Mouse (Mus musculus): Measurements from ENCODE around the gene Lrrk1. TPM values are rescaled to one million over a fixed set of nuclear protein-coding genes. Genes with fewer than 3 reads are reported as not detected.
A peak's percentile ranks its signal among the peaks of the same experiment; 100 is the strongest.

Gene Lrrk1
- polyA plus RNA-seq, 1 experiment from 2014 or later = 26.0 TPM

DNA sequence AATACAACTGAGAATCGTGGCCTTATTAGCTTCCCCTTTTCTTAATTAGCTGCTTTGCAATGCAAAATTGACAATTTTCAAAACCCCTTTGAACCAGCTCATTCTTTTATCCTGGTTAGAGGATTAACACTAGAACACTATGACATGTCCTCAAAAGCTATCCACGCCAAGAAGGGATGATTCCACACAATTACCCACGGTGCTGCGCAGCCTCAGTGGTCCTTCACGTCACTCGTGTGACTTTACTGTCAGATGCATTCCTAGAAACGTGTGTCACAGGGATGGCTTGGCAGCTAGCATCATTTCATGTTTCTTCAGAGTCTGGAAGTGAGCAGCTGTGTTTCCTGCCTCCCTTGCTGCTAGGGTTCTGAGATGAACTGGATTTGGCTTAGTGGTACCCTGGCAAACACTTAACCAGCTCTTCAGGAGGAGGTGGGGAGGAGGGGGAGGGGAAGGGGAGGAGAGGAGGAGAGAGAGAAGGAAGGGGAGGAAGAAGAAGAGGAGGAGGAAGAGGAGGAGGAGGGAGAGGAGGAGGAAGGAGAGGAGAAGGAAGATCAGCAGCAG, 170.5 kb downstream of the Lrrk1 start:
- H3K36me3 ChIP-seq = no peaks in the 10 kb centered on the region
- no peaks in the 10 kb centered on the region for H3K27me3 ChIP-seq
- no peaks in the 10 kb centered on the region for H3K9me3 ChIP-seq
- H3K4me1 ChIP-seq = peaks cover 24% of the 10 kb centered on the region
- peak overlapping the region; percentile 93 for H3K27ac ChIP-seq
- H3K9ac ChIP-seq = no peak overlapping the region
- H3K4me2 ChIP-seq = no peak overlapping the region
- no peak overlapping the region for H3K4me3 ChIP-seq
- ATAC-seq (ENCODE audit: borderline replicate concordance, extremely low read depth, low FRiP score, low TSS enrichment) = no peak
- WGBS = 73% methylated on average over 7 of the region's 7 CpGs

DNA sequence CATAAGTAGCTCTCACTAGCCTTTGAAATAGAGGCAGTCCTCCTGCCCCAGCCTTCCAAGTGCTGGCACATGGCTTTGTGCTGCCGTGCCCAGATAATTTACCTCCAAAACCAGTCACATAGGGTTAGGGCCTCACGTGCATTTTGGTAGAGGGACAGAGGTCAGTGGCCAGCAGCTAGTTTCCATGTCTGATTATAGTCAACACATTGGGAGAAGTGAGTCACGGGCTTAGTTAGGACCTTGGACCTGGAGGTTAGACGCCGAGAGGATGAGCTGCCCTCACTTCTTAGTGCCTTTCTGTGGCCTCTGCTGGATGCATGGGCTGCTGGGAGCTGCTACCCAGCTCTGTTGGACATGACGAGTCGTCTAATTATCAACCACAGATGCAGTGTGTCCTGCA, 171.1 kb downstream of the Lrrk1 start:
- ATAC-seq (ENCODE audit: borderline replicate concordance, extremely low read depth, low FRiP score, low TSS enrichment) = no peak
- Histone ChIP-seq H3K4me1 (peaks cover 22% of the 10 kb centered on the region), H3K27ac (no peak overlapping the region), H3K27me3 (no peaks in the 10 kb centered on the region), H3K9me3 (no peaks in the 10 kb centered on the region), H3K9ac (no peak overlapping the region), H3K4me3 (no peak overlapping the region), H3K36me3 (no peaks in the 10 kb centered on the region), H3K4me2 (no peak overlapping the region)
- 81% methylated on average over 7 of the region's 7 CpGs for WGBS

DNA sequence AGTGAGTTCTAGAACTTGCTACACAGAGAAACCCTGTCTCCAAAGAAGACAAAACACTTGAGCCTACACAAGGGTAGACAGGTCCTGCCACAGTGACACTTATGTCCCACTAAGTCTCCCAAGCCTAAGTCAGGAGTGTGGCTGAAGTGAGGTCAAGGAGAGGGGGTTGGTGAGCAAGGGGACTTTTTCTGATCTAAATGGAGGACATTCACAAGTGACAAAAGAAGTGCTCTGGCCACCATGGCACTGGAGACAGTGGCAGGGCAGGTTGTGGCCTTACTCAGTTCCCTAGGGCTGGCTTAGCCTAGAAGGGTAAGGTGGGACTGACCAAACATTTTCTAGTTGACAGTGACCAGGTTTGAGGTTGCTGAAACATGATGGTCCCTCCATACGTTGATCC, 172.2 kb downstream of the Lrrk1 start:
- no peak overlapping the region for H3K4me3 ChIP-seq
- no peaks in the 10 kb centered on the region for H3K27me3 ChIP-seq
- no peak overlapping the region for H3K4me2 ChIP-seq
- ATAC-seq (ENCODE audit: borderline replicate concordance, extremely low read depth, low FRiP score, low TSS enrichment) = no peak
- H3K9me3 ChIP-seq = no peaks in the 10 kb centered on the region
- WGBS = 86% methylated on average over 1 of the region's 1 CpGs
- no peak overlapping the region for H3K9ac ChIP-seq
- H3K36me3 ChIP-seq = no peaks in the 10 kb centered on the region
- H3K27ac ChIP-seq = no peak overlapping the region
- peaks cover 22% of the 10 kb centered on the region for H3K4me1 ChIP-seq

DNA sequence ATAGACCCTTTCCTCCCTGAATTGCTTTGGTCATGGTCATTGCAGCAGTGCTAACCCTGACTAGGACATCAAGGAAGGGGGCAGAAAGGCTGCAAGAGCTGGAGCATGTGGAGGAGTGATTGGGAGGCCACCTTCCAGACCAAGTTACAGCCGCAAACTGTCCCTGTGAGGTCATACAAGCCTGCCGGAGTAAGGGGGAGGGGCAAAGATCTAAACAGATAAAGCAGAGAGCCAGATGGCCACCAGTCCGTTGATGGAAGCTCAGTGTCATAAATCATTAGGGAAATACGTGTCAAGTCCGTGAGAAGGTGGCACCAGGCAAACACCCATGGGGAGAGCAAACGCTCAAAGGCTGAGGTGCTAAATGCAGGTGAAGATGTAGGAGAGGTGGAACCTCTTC, 173.7 kb downstream of the Lrrk1 start:
- H3K9me3 ChIP-seq = no peaks in the 10 kb centered on the region
- H3K27ac ChIP-seq = no peak overlapping the region
- peaks cover 22% of the 10 kb centered on the region for H3K4me1 ChIP-seq
- ATAC-seq (ENCODE audit: borderline replicate concordance, extremely low read depth, low FRiP score, low TSS enrichment) = no peak
- H3K4me3 ChIP-seq = no peak overlapping the region
- WGBS = 47% methylated on average over 6 of the region's 6 CpGs
- no peaks in the 10 kb centered on the region for H3K36me3 ChIP-seq
- H3K27me3 ChIP-seq = no peaks in the 10 kb centered on the region
- no peak overlapping the region for H3K9ac ChIP-seq
- no peak overlapping the region for H3K4me2 ChIP-seq

DNA sequence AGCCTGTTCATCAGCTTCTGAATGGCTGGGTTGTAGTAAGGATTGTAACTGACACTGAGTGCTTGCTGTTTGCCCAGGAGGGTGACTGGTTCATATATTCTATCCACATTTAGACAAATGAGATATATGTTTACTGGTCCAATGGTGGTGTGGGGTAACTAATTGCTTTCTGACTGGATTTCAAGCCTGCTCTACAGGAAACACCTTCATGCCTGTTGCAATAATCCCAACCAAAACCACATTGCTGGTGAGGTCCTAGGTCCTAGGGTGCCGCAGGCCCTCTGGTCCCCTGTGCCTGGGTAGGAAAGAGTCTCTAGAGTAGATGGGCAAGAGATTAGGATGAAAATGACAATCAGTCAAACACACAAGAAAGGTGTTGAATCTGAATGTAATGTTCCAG, 175.3 kb downstream of the Lrrk1 start:
- no peak overlapping the region for H3K4me2 ChIP-seq
- peaks cover 8% of the 10 kb centered on the region for H3K4me1 ChIP-seq
- no peak overlapping the region for H3K9ac ChIP-seq
- no peak overlapping the region for H3K27ac ChIP-seq
- no peak for ATAC-seq (ENCODE audit: borderline replicate concordance, extremely low read depth, low FRiP score, low TSS enrichment)
- WGBS = 92% methylated on average over 1 of the region's 1 CpGs
- no peaks in the 10 kb centered on the region for H3K9me3 ChIP-seq
- no peaks in the 10 kb centered on the region for H3K27me3 ChIP-seq
- no peak overlapping the region for H3K4me3 ChIP-seq
- H3K36me3 ChIP-seq = no peaks in the 10 kb centered on the region

DNA sequence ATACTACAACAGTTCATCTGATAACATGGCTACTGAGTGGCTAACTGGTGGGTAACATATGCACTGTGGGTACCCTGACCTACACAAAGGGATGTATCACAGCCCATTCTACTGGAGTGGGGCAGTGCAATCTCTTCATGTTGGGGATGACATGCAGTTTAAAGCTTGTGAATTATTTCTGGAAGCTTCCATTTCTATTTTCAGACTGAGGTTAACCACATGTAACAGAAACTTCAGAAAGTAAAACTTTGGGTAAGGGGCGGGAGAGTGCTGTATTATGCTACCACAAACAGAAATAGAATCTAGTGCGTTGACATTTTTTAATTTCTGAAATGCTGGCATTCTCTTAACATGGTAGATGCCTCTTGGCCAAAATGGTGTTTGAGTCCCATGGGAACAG, 178.2 kb downstream of the Lrrk1 start:
- WGBS = 83% methylated on average over 2 of the region's 2 CpGs
- no peak overlapping the region for H3K4me2 ChIP-seq
- no peak for ATAC-seq (ENCODE audit: borderline replicate concordance, extremely low read depth, low FRiP score, low TSS enrichment)
- H3K4me1 ChIP-seq = no peaks in the 10 kb centered on the region
- H3K36me3 ChIP-seq = no peaks in the 10 kb centered on the region
- no peaks in the 10 kb centered on the region for H3K27me3 ChIP-seq
- H3K9me3 ChIP-seq = no peaks in the 10 kb centered on the region; the same call in 1 of the 2 replicates
- no peak overlapping the region for H3K27ac ChIP-seq
- H3K9ac ChIP-seq = no peak overlapping the region
- no peak overlapping the region for H3K4me3 ChIP-seq

DNA sequence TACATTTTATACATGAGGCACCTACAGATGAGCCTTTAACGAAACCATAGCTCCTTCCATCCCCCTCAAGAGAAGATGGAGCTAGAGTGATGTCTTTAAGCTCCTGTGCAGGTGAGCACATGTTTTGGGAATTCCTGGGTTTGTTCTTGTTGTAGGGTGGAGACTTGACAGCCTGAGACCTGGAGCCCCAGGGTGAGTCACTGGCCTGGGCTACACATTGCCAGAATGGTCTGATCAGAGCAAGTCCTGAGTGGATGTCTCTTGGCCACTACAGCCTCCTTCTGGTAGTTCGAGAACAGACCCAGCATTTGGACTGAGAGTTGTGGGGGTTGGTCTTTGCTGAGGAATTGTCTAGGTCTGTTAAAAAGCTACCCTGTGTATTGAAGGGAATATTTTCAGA, 186.5 kb downstream of the Lrrk1 start:
- 81% methylated on average over 2 of the region's 2 CpGs for WGBS
- no peak for ATAC-seq (ENCODE audit: borderline replicate concordance, extremely low read depth, low FRiP score, low TSS enrichment)

DNA sequence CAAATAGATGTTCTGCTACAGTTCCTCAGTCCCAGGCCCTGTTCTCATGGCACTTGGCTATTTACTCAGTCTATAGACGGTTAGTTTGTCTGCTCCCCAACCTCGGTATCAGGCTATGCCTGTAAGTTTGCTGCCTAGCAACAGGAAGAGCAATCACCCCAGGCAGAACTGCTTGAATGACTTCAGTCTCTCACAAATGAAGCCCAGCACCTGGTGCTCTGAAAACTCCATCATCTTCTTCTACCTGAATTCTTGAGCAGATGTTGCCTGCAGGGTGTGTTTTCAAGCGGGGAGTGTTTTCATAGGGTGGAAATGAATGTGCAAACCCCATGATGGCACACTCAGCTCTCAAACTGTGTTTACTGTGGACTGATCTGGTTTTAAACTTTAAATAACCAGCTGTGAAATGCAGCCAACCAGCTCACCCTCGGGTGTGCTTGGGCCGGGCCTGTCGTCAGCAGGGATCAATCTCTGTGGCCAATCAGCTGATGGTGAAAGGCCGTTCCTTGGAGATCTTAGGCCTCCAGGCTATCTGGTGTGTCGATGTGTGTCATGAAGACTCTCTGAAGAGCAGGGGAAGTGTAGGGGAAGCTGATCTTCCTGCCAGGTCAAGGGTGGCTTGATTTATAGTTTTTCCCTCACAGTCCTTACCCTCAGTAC, 187.2 kb downstream of the Lrrk1 start:
- no peak overlapping the region for H3K27ac ChIP-seq
- H3K36me3 ChIP-seq = no peaks in the 10 kb centered on the region
- no peaks in the 10 kb centered on the region; the same call in 1 of the 2 replicates for H3K9me3 ChIP-seq
- H3K27me3 ChIP-seq = no peaks in the 10 kb centered on the region; the same call in 1 of the 2 replicates
- H3K4me3 ChIP-seq = no peak overlapping the region
- no peak for ATAC-seq (ENCODE audit: borderline replicate concordance, extremely low read depth, low FRiP score, low TSS enrichment)
- H3K4me1 ChIP-seq = peaks cover 32% of the 10 kb centered on the region
- WGBS = 27% methylated on average over 8 of the region's 8 CpGs
- no peak overlapping the region for H3K4me2 ChIP-seq
- H3K9ac ChIP-seq = no peak overlapping the region

More for the DNA sequence above, 186.5 kb downstream of the Lrrk1 start:
- H3K27ac ChIP-seq = no peak overlapping the region
- no peaks in the 10 kb centered on the region; the same call in 1 of the 2 replicates for H3K9me3 ChIP-seq
- no peak overlapping the region for H3K4me2 ChIP-seq
- no peaks in the 10 kb centered on the region; the same call in 1 of the 2 replicates for H3K27me3 ChIP-seq
- peaks cover 28% of the 10 kb centered on the region for H3K4me1 ChIP-seq
- no peak overlapping the region for H3K4me3 ChIP-seq
- no peak overlapping the region for H3K9ac ChIP-seq
- no peaks in the 10 kb centered on the region for H3K36me3 ChIP-seq

DNA sequence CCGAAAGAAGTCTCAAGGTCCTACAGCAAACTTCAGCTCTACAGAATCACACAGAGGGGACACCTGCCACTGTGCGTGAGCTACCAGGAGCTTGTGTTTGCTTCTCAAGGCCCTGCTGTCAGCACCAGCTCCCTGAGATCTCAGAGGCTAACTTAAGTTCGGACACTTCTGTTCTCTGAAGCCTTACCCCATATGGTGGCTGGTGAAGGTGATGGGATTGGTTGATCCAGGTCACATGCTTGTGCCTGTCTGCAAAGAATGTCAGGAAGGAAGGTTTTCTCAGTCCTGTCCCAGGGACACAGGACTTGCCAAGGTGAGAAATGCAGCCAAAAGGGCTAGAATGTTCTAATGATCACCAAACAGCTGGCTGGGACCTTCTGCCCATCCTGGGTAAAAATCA, 187.8 kb downstream of the Lrrk1 start:
- peaks cover 32% of the 10 kb centered on the region for H3K4me1 ChIP-seq
- H3K27ac ChIP-seq = no peak overlapping the region
- 74% methylated on average over 3 of the region's 3 CpGs for WGBS

DNA sequence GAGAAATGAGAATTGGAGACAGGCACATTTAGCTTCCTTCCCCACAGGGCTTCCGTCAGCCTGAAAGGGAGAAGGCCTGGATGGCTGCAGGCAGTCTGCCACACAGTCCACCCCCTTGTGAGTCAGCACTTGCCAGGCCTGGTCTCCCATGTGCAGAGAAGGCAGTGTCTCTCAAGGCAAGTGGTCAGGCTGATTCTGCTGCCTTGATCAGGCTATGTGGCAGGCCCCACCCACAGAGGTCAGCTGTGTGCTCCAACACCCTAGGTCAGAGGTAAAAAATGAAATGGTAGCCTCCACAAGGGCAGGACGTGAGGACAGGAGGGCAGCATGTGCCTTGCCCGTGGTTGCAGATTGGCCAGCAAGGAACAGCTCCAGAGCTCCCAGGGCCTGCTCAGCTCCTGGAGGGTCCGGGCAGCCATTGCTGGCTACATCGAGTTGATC, 188.7 kb downstream of the Lrrk1 start:
- peaks cover 32% of the 10 kb centered on the region for H3K4me1 ChIP-seq

More for the DNA sequence above, 187.8 kb downstream of the Lrrk1 start:
- Histone ChIP-seq H3K9ac (no peak overlapping the region), H3K36me3 (no peaks in the 10 kb centered on the region), H3K27me3 (no peaks in the 10 kb centered on the region; the same call in 1 of the 2 replicates), H3K9me3 (no peaks in the 10 kb centered on the region; the same call in 1 of the 2 replicates), H3K4me2 (no peak overlapping the region), H3K4me3 (no peak overlapping the region)
- ATAC-seq (ENCODE audit: borderline replicate concordance, extremely low read depth, low FRiP score, low TSS enrichment) = no peak

DNA sequence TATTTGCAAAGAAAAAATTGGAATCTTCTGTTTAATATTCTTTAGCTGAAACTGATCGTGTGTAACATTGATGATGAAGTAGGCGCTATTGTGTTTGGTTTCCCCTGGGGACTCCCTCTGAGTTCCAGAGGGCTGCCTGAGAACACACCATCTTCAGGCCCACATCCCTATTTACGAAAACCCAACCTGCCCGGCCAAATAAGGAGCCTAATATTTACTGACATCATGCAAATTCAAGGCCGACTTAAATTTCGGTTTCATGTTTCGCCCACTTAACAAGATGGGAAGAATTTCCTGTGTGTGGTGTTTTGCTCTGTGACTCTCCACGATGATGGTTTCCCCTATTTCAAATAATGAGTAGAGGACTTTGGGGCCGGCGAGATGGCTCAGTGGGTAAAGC, 189.7 kb downstream of the Lrrk1 start:
- Histone ChIP-seq H3K4me1 (peaks cover 32% of the 10 kb centered on the region), H3K36me3 (no peaks in the 10 kb centered on the region), H3K4me3 (no peak overlapping the region), H3K9ac (no peak overlapping the region), H3K27ac (no peak overlapping the region), H3K4me2 (no peak overlapping the region), H3K9me3 (no peaks in the 10 kb centered on the region), H3K27me3 (no peaks in the 10 kb centered on the region; the same call in none of the 2 replicates)
- ATAC-seq (ENCODE audit: borderline replicate concordance, extremely low read depth, low FRiP score, low TSS enrichment) = no peak
- WGBS = 61% methylated on average over 10 of the region's 10 CpGs

More for the DNA sequence above, 188.7 kb downstream of the Lrrk1 start:
- Histone ChIP-seq H3K36me3 (no peaks in the 10 kb centered on the region), H3K9ac (no peak overlapping the region), H3K4me2 (no peak overlapping the region), H3K27me3 (no peaks in the 10 kb centered on the region; the same call in none of the 2 replicates), H3K9me3 (no peaks in the 10 kb centered on the region), H3K27ac (0 out of 2 replicates have a peak overlapping the region, but pooled peaks have one; percentile 33), H3K4me3 (no peak overlapping the region)
- 64% methylated on average over 5 of the region's 5 CpGs for WGBS
- no peak for ATAC-seq (ENCODE audit: borderline replicate concordance, extremely low read depth, low FRiP score, low TSS enrichment)
